Mouse (Mus musculus) heart, embryonic 13.5 days (tissue): ENCODE data around the gene Tbx1. TPM values are rescaled to one million over a fixed set of nuclear protein-coding genes. Genes with fewer than 3 reads are reported as not detected.

ENCODE experiments used
- ATAC-seq: fragments of 200-750 bp; cut with Nextera tagmentation; 2 replicates; pipeline ENCODE4 v1.8.0; 2017; ENCODE audit warnings: moderate TSS enrichment; ENCODE audit not compliant: insufficient number of reproducible peaks, low FRiP score, low TSS enrichment; ENCODE audit errors: extremely low read depth
- H3K27ac ChIP-seq: fragments of 300-500 bp; sonication (generic); replicated peaks from 2 replicates; pipeline ENCODE4 v1.5.1; 2015; ENCODE audit warnings: moderate library complexity, mild to moderate bottlenecking, inconsistent platforms
- H3K27me3 ChIP-seq: fragments of 300-500 bp; sonication (generic); replicated peaks from 2 replicates; pipeline ENCODE4 v1.6.1; 2015; ENCODE audit warnings: mild to moderate bottlenecking, inconsistent platforms
- H3K36me3 ChIP-seq: fragments of 300-500 bp; sonication (generic); 2 replicates; pipeline ENCODE4 v1.6.1; 2015; ENCODE audit warnings: mild to moderate bottlenecking, inconsistent platforms
- H3K4me1 ChIP-seq: fragments of 300-500 bp; sonication (generic); 2 replicates; pipeline ENCODE4 v1.6.1; 2015; ENCODE audit warnings: inconsistent platforms
- H3K4me2 ChIP-seq: fragments of 300-500 bp; sonication (generic); 2 replicates; pipeline ENCODE4 v1.6.1; 2015; ENCODE audit warnings: inconsistent platforms, mild to moderate bottlenecking, moderate library complexity
- H3K4me3 ChIP-seq: fragments of 300-500 bp; sonication (generic); 2 replicates; pipeline ENCODE4 v1.5.1; 2015; ENCODE audit warnings: moderate library complexity, mild to moderate bottlenecking, inconsistent platforms
- H3K9ac ChIP-seq: fragments of 300-500 bp; sonication (generic); 2 replicates; pipeline ENCODE4 v1.6.1; 2015; ENCODE audit warnings: inconsistent platforms, mild to moderate bottlenecking, moderate library complexity
- H3K9me3 ChIP-seq: fragments of 300-500 bp; sonication (generic); 2 replicates; pipeline ENCODE4 v1.6.1; 2016; ENCODE audit warnings: inconsistent platforms
- WGBS: fragments of 180-500 bp; shearing (Covaris S2); methylation state at CpG from one replicate; pipeline ENCODE4 v1.1.7; 2015; ENCODE audit warnings: mixed read lengths; 5-methylcytosine and 5-hydroxymethylcytosine counted together
- polyA plus RNA-seq: library from polyadenylated mRNA; unstranded; fragments of >200 nt; fragmentation: Nextera tagmentation; extraction: Ambion mirVana; gene quantifications from 2 replicates; pipeline ENCODE4 v1.2.1, GENCODE M21; 2015

Gene Tbx1
- polyA plus RNA-seq, 1 experiment from 2014 or later, result 1.1 TPM

DNA sequence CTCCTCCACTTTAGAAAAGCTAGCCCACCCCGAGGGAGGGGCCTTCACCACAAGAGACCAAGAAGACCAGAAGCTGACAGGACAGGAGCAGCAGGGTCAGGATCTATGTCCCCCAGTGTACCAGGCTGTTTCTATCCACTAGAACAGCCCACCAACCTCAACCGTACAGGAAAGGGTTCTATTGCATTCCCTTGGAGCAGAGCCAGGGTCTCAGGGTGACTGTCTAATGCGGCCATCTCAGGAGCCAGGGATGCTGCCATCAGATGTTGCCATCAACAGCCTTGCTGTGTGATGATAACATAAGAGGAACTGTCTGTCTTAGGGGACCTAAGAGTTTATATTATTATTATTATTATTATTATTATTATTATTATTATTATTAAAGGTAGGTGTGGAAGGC, 13.4 kb downstream of the Tbx1 start:
- Histone ChIP-seq H3K27me3 (peaks cover 68% of the 10 kb centered on the region), H3K9ac (no peak overlapping the region), H3K9me3 (no peaks in the 10 kb centered on the region), H3K4me1 (peaks cover 16% of the 10 kb centered on the region), H3K4me3 (no peak overlapping the region), H3K36me3 (no peaks in the 10 kb centered on the region), H3K4me2 (no peak overlapping the region), H3K27ac (no peak overlapping the region)
- 30% methylated on average over 3 of the region's 3 CpGs for WGBS
- no peak for ATAC-seq

DNA sequence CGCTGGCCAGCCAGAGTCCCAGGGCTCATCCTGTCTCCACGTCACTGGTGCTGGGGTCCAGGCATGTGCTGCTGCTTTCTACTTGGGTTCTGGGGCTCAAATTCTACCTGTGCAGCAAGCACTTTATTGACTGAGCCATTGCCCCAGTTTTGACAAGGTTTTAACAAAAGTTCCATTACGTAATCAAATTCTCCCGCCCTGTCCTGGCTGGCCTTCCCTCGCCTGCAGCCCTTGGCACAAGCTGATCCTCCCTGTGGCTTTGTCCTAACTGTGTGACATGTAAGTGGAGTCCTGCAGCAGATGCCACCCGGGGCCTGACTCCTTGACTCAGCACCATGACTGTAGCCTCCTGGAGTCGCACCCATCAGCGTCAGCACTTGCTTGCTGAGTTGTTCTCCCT, 16.3 kb downstream of the Tbx1 start:
- Histone ChIP-seq H3K9me3 (no peaks in the 10 kb centered on the region), H3K36me3 (no peaks in the 10 kb centered on the region), H3K27me3 (peaks cover 39% of the 10 kb centered on the region), H3K9ac (no peak overlapping the region), H3K4me1 (no peaks in the 10 kb centered on the region), H3K4me2 (no peak overlapping the region), H3K27ac (no peak overlapping the region), H3K4me3 (no peak overlapping the region)
- ATAC-seq, result no peak; the same call in 1 of the 2 replicates
- WGBS, result 61% methylated on average over 8 of the region's 8 CpGs

DNA sequence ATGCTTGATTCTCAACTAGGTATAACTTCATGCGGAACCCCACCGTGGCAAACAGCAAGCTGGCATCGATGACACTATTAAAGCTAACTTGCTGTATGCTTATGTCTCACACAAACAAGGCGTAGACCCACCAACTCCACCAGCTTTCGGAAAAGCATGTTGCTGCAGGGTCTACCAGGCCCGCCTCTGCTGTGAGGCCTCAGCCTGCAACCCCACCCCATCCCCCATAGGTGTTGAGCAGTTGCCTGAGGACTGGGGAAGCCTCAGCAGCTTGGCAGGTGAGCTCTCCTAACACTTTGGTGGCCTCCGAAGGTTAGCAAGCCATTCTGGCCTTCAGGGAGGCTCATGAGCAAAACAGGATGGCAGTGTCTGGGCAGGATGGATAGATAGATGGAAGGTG, 21.9 kb downstream of the Tbx1 start:
- no peak for ATAC-seq
- Histone ChIP-seq H3K27ac (no peak overlapping the region), H3K9me3 (no peaks in the 10 kb centered on the region)

DNA sequence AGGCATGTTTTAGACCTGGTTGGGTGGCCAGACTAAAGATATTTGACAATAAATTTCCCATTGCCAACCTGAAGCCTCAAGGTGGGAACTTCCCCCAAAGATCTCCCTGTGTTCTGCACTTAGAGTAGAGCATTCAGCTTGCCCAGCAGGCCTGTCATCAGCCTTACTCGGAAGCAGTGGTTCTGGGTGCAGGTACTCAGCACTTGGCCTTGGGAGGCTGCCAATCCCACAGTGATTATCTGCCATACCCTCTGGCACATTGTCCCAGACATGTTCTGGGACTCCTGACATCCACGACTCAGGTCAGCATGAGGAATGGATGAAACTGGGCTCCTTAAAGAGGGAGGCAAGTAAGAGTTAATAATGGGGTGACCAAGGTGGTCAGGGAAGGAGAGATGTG, 26.0 kb downstream of the Tbx1 start:
- no peak for ATAC-seq
- 37% methylated on average over 2 of the region's 2 CpGs for WGBS
- Histone ChIP-seq H3K4me2 (no peak overlapping the region), H3K36me3 (no peaks in the 10 kb centered on the region), H3K4me3 (no peak overlapping the region), H3K9me3 (no peaks in the 10 kb centered on the region), H3K27me3 (peaks cover 25% of the 10 kb centered on the region; the same call in 1 of the 2 replicates), H3K4me1 (0 out of 2 replicates have a peak, but pooled peaks cover 6% of the 10 kb centered on the region), H3K9ac (no peak overlapping the region), H3K27ac (no peak overlapping the region)

More for the DNA sequence above, 21.9 kb downstream of the Tbx1 start:
- Histone ChIP-seq H3K4me3 (no peak overlapping the region), H3K36me3 (no peaks in the 10 kb centered on the region), H3K4me2 (no peak overlapping the region), H3K27me3 (peaks cover 25% of the 10 kb centered on the region; the same call in 1 of the 2 replicates), H3K4me1 (0 out of 2 replicates have a peak, but pooled peaks cover 6% of the 10 kb centered on the region), H3K9ac (no peak overlapping the region)
- WGBS, result 72% methylated on average over 7 of the region's 7 CpGs

DNA sequence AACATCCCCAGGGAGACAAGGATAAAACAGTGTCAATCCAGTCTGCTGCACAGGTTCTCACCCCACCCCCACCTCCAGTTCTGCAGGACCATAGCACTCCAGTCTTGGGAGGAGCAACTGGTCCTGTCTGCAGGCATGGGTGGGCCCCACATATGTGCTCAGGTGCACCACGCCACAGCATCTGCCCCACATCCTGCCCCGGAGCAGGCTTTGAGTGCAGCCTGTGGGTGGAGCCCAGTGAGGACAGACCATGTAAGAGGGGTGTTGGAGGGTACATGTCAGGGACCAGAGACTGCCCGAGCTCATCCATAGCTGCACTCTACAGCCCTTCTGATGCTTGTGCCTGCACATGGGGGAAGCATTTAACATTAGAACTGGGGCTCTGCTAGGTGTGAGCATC, 34.0 kb downstream of the Tbx1 start:
- no peak for ATAC-seq
- H3K4me2 ChIP-seq, result no peak overlapping the region
- H3K36me3 ChIP-seq, result no peaks in the 10 kb centered on the region
- H3K4me1 ChIP-seq, result peaks cover 16% of the 10 kb centered on the region
- no peaks in the 10 kb centered on the region for H3K9me3 ChIP-seq
- no peak overlapping the region for H3K4me3 ChIP-seq
- H3K9ac ChIP-seq, result no peak overlapping the region
- peaks cover 32% of the 10 kb centered on the region for H3K27me3 ChIP-seq
- no peak overlapping the region for H3K27ac ChIP-seq
- 75% methylated on average over 3 of the region's 3 CpGs for WGBS

DNA sequence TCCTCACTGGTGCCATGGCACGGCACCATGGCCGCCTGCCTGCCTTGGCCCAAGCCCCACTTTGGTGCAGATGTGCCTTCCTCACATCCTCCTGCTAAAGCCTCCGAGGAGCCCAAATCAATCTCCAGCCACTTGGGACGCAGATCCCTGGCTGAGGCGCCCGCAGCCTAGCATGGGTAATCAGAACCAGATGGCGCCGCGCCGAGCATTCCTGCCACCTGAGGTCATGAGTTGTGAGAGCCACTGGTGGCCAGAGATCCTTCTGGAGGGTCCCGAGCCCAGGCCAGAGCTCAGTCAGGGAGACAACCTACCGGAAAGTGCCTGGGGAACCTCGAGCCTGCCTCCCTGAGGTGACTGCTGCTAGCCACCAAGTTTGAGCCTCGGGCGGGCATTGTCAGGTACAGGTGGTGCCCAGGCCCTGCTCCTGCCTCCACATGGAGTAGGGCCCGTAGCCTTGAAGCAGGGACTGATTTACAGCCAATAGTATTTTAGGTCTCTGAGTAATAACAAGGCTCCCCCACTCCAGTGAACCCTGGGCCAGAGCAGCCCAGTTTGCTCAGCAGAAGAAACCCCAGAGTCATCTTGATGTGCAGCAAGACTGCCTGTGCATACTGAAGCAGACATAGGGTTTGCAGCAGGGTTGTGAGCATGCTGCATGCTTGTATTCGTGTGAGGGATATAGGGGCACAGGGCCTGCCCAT, 35.1 kb downstream of the Tbx1 start:
- Histone ChIP-seq H3K4me1 (peaks cover 16% of the 10 kb centered on the region), H3K9ac (no peak overlapping the region), H3K9me3 (no peaks in the 10 kb centered on the region), H3K4me2 (no peak overlapping the region), H3K27ac (no peak overlapping the region), H3K27me3 (peaks cover 41% of the 10 kb centered on the region), H3K36me3 (no peaks in the 10 kb centered on the region), H3K4me3 (no peak overlapping the region)
- ATAC-seq, result no peak
- WGBS, result 30% methylated on average over 17 of the region's 17 CpGs

DNA sequence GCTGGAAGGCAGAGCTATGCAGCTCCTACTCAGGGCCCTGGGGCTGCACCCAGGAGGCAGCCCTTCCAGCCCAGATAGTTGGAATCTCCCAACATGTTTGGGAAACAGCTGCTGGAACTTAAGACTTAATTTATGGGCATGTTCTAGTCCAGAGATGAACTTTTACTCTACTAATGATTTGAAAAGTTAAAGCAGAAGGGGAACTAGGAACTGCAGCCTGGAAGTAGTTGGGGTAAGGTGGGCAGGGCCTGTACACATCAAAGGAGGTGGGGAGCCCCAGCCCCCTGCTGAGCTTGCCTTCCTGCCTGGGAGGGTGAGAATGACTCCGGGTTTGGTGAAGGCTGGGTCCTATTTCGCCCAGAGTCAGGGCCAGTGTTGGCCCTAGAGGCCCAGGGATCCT, 35.8 kb downstream of the Tbx1 start:
- Histone ChIP-seq H3K9me3 (no peaks in the 10 kb centered on the region), H3K27me3 (peaks cover 47% of the 10 kb centered on the region), H3K9ac (no peak overlapping the region), H3K4me3 (no peak overlapping the region), H3K4me2 (no peak overlapping the region), H3K27ac (no peak overlapping the region), H3K36me3 (no peaks in the 10 kb centered on the region), H3K4me1 (peaks cover 16% of the 10 kb centered on the region)
- WGBS, result 47% methylated on average over 2 of the region's 2 CpGs
- no peak for ATAC-seq

DNA sequence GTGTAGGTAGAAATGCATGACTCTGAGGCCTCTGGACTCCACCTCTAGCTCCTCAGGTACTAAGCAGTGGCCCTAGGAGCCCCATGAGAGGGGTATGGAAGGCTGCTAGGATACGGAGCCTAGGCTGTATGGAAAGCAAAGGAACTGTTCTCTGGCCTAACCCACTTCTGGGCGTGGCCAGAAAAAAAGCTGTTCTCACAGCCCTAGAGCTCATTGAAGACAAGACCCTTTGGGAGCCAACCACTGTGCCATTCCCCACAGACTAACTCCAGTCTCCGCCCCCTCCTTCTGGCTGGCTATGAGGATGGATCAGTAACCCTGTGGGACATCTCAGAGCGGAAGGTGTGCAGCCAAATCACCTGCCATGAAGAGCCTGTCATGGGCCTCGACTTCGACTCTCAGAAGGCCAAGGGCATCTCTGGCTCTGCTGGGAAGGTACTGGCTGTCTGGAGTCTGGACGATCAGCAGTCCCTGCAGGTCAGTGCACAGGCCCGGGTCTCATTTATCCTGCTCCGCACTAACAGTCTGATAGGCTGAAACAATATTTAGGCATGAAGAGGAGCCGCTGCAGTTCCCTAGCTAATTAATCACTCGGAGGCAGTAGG, 38.3 kb downstream of the Tbx1 start:
- no peak overlapping the region for H3K4me2 ChIP-seq
- H3K36me3 ChIP-seq, result no peaks in the 10 kb centered on the region
- H3K27me3 ChIP-seq, result peaks cover 61% of the 10 kb centered on the region
- 70% methylated on average over 11 of the region's 11 CpGs for WGBS
- H3K4me1 ChIP-seq, result peaks cover 21% of the 10 kb centered on the region
- no peak overlapping the region for H3K9ac ChIP-seq
- H3K9me3 ChIP-seq, result no peaks in the 10 kb centered on the region
- no peak overlapping the region for H3K27ac ChIP-seq
- ATAC-seq, result no peak
- H3K4me3 ChIP-seq, result no peak overlapping the region

DNA sequence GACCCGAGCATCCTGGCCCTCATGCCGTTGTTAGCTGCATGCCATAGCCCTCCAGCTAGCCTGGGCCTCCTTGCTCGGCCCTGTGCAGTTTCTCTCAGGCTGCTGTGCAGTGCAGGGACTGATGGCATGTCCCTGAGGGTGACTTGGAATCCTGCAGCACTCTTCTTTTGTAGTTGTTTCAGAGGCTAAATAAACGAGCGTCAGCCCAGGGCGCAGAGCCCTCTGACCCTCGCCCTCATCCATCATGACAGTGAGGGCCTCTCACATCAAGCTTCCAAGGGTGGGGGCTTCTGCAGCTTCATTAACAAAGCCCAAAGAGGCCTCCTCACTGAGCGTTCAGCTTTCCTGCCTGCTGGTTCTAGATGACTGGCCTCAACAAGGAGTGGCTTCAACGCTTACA, 38.9 kb downstream of the Tbx1 start:
- H3K27me3 ChIP-seq, result peaks cover 68% of the 10 kb centered on the region
- no peak for ATAC-seq
- H3K4me1 ChIP-seq, result peaks cover 21% of the 10 kb centered on the region
- H3K9ac ChIP-seq, result no peak overlapping the region
- H3K36me3 ChIP-seq, result no peaks in the 10 kb centered on the region
- H3K27ac ChIP-seq, result no peak overlapping the region
- no peak overlapping the region for H3K4me2 ChIP-seq
- 51% methylated on average over 9 of the region's 9 CpGs for WGBS
- no peak overlapping the region for H3K4me3 ChIP-seq
- no peaks in the 10 kb centered on the region for H3K9me3 ChIP-seq

DNA sequence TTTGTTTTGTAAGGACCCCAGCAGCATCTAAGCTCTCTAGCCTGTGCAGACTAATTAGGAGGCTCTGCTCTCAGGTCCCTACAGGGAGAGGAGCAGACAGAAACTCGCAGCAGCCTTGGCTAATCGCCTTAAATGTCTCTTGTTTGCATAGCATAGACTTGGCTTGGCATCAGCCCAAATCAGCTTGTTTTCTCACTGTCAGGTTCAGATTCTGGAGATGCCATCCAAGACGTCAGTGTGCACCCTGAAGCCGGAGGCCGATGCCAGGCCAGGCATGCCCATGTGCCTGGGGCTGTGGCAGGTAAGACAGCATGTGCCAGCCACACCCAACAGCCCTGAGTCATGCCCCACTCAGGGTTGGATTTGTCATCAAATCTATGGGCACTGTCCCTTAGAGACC, 42.6 kb downstream of the Tbx1 start:
- no peak overlapping the region for H3K9ac ChIP-seq
- peaks cover 20% of the 10 kb centered on the region for H3K4me1 ChIP-seq
- no peak overlapping the region for H3K27ac ChIP-seq
- no peak overlapping the region for H3K4me2 ChIP-seq
- no peak overlapping the region for H3K4me3 ChIP-seq
- WGBS, result 77% methylated on average over 5 of the region's 5 CpGs
- no peak for ATAC-seq
- H3K27me3 ChIP-seq, result peaks cover 65% of the 10 kb centered on the region
- H3K36me3 ChIP-seq, result no peaks in the 10 kb centered on the region
- no peaks in the 10 kb centered on the region for H3K9me3 ChIP-seq

DNA sequence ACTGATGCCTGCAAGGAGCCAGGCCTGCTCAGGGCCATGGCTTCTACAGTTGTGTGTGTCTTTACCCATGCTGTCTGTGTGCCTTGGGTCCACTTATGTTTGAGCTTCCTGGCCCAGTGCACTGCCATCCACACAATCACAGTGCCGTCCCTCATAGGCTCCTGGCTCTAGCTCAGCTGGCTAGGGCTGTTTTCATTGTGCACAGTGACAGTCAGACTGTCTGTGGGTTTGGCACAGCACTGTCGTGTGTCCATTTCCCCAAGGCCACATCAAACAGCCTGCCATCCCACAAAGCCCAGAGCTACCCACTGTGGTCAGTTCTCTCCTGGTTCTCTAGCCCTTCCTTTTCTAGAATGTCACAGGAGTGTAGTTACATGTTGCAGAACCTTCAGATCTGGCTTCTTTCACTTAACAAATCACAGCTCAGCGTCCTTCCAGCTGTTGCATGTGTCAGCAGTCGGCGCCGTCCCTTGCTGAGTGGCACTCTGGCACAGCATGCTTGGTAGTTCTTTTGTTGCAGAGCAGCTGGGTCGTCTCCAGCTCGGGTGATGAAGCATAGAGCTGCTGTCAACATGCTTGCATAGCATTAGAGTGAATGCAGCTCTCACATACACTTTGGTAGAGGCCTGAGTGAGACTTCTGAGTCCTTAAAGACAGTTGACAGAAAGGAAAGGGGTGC, 47.2 kb downstream of the Tbx1 start:
- Histone ChIP-seq H3K27me3 (peaks cover 44% of the 10 kb centered on the region), H3K36me3 (no peaks in the 10 kb centered on the region), H3K9ac (no peak overlapping the region), H3K9me3 (no peaks in the 10 kb centered on the region), H3K4me3 (no peak overlapping the region), H3K27ac (0 out of 2 replicates have a peak overlapping the region, but pooled peaks have one; percentile 25), H3K4me2 (no peak overlapping the region), H3K4me1 (peaks cover 30% of the 10 kb centered on the region)
- ATAC-seq, result no peak
- 29% methylated on average over 8 of the region's 8 CpGs for WGBS
